Mouse (Mus musculus): ENCODE data around the gene Add3. TPM values are rescaled to one million over a fixed set of nuclear protein-coding genes. Genes with fewer than 3 reads are reported as not detected.

Add3 gene
- total and polyA plus RNA-seq, 3 experiments = 14.0 to 52.9 TPM; not detected in 1

DNA sequence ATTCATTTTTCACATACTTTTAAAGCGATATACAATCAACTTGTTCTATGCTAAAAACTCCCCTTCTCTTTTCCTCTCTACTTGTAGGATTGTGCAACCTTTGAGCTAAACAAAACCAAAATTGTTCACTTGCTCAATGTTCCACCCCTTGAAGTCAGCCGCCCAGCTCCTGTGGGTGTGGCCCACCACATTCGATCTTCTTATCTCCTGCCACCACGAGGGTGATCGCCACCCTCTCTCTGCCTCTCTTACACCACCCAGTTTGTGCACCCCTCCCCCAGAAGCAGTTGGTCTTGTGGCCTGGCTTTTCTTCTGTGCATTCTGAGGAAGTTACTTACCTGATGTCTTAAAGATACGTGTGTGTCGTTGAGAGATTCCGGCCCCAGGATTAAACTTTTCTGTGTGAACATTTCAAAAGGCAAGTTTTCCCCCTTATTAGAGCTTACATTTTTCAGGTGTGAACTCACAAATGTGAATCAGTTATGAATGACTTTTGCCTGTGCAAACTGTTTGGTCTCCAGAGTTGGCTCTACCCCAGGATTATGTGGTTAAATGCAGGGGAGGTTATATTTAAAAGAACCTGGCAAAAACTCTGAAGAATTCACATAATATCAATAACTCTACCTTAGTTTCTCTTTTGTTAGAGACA lies 45.4 kb downstream of the Add3 start (continued):
- TF ChIP-seq SMC3 (IDR thresholded peaks at IDR 0.05; ENCODE audit: low read depth, low read length) (peak; percentile 21; the same call in 1 of the 2 replicates), CHD1 (IDR thresholded peaks at IDR 0.05; ENCODE audit: low read depth, low read length) (0 out of 2 replicates have a peak, but pooled peaks have one; percentile 92), TAL1 (IDR thresholded peaks at IDR 0.05; ENCODE audit: low read length) (peak; percentile 93), TCF12 (IDR thresholded peaks at IDR 0.05; ENCODE audit: low read depth, low read length) (peak; percentile 95), ZKSCAN1 (IDR thresholded peaks at IDR 0.05; ENCODE audit: low read depth, low read length) (no peak), ZMIZ1 (IDR thresholded peaks at IDR 0.05; ENCODE audit: low read depth, low read length) (peak; percentile 83), NRF1 (IDR thresholded peaks at IDR 0.05; ENCODE audit: insufficient read depth, low read depth, low read length, poor library complexity, severe bottlenecking) (no peak), E2F4 (IDR thresholded peaks at IDR 0.05; ENCODE audit: borderline replicate concordance, low read depth, low read length) (no peak), USF2 (IDR thresholded peaks at IDR 0.05; ENCODE audit: borderline replicate concordance in 1 of 2, insufficient read depth in 1 of 2, low read depth in 1 of 2, low read length in 2 of 2) (no peak), NELFE (IDR thresholded peaks at IDR 0.05; ENCODE audit: low read depth, low read length) (no peak)

GRCm38 (mm10) chr19:53186456-53186855 lies 46.2 kb downstream of the Add3 start:
- Histone ChIP-seq H3K27ac (ENCODE audit: control insufficient read depth, low read depth, low read length) (peak overlapping the region; percentile 75), H3K9me3 (replicated peaks; ENCODE audit: insufficient read depth, low read length) (no peaks in the 10 kb centered on the region), H3K4me1 (ENCODE audit: control insufficient read depth in 1 of 2, insufficient read depth in 2 of 2, low read length in 2 of 2) (peaks cover 49 to 50% of the 10 kb centered on the region in 2 experiments), H3K9ac (ENCODE audit: control insufficient read depth, low read depth, low read length, poor library complexity, severe bottlenecking) (peak overlapping the region; percentile 56), H3K4me3 (ENCODE audit: control insufficient read depth in 1 of 2, insufficient read depth in 1 of 2, low read depth in 2 of 2, low read length in 2 of 2) (peak overlapping the region in 1 of 2 experiments; percentile 36; a peak in 2 of 4 replicates), H3K36me3 (ENCODE audit: control insufficient read depth in 1 of 2, insufficient read depth in 2 of 2, low read length in 2 of 2) (peaks cover 0 to 60% of the 10 kb centered on the region in 2 experiments; a peak in 2 of 4 replicates), H3K27me3 (ENCODE audit: control insufficient read depth in 1 of 2, insufficient read depth in 2 of 2, low read length in 2 of 2) (no peaks in the 10 kb centered on the region), H3K79me2 (ENCODE audit: control insufficient read depth, insufficient read depth, low read length, poor library complexity) (no peaks in the 10 kb centered on the region)
- TF ChIP-seq SIN3A (IDR thresholded peaks at IDR 0.05; ENCODE audit: low read length) = 0 out of 2 replicates have a peak, but pooled peaks have one; percentile 15
- no peak for TF ChIP-seq ELF1 (IDR thresholded peaks at IDR 0.05; ENCODE audit: low read depth, low read length)
- no peak for TF ChIP-seq ETS1 (IDR thresholded peaks at IDR 0.05; ENCODE audit: low read depth, low read length)
- TF ChIP-seq GATA1 (IDR thresholded peaks at IDR 0.05; ENCODE audit: low read depth, low read length) = no peak
- no peak for DNase-seq (ENCODE audit: low read depth, low spot score)

DNA sequence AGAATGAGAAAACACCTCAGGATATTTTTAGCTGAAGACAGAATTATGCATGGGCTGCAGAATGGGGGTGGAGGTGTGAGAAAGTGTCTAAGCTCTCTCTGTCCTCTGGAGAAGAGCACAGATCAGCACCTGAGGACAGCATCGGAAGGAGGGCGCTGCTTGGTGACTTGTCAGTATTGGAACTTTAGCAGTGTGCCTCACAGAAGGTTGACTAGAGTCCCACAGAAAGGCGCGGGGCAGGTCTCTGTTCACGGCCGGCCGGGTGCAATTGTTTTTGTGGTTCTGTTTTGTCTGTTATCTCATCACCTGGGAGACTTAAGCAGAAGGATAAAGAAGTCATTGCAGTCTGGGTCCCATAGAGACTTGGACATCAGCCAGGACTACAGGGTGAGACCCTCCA lies 47.3 kb downstream of the Add3 start:
- Histone ChIP-seq H3K4me1 (ENCODE audit: control insufficient read depth in 1 of 2, insufficient read depth in 2 of 2, low read length in 2 of 2) (peaks cover 58% of the 10 kb centered on the region in 2 experiments), H3K9ac (ENCODE audit: control insufficient read depth, low read depth, low read length, poor library complexity, severe bottlenecking) (peak overlapping the region; percentile 53), H3K27ac (ENCODE audit: control insufficient read depth, low read depth, low read length) (peak overlapping the region; percentile 58), H3K27me3 (ENCODE audit: control insufficient read depth in 1 of 2, insufficient read depth in 2 of 2, low read length in 2 of 2) (no peaks in the 10 kb centered on the region), H3K36me3 (ENCODE audit: control insufficient read depth in 1 of 2, insufficient read depth in 2 of 2, low read length in 2 of 2) (peaks cover 0 to 69% of the 10 kb centered on the region in 2 experiments; a peak in 2 of 4 replicates), H3K79me2 (ENCODE audit: control insufficient read depth, insufficient read depth, low read length, poor library complexity) (no peaks in the 10 kb centered on the region), H3K9me3 (replicated peaks; ENCODE audit: insufficient read depth, low read length) (no peaks in the 10 kb centered on the region), H3K4me3 (ENCODE audit: control insufficient read depth in 1 of 2, insufficient read depth in 1 of 2, low read depth in 2 of 2, low read length in 2 of 2) (0 out of 4 replicates have a peak overlapping the region, but pooled peaks have one; percentile 1 to 6)
- TF ChIP-seq MEF2A (IDR thresholded peaks at IDR 0.05; ENCODE audit: extremely low read depth, insufficient replicate concordance, low read depth, low read length, poor library complexity, severe bottlenecking) (no peak), TAL1 (IDR thresholded peaks at IDR 0.05; ENCODE audit: low read length) (peak; percentile 31), ETS1 (IDR thresholded peaks at IDR 0.05; ENCODE audit: low read depth, low read length) (peak; percentile 82), GATA1 (IDR thresholded peaks at IDR 0.05; ENCODE audit: low read depth, low read length) (peak; percentile 78), ELF1 (IDR thresholded peaks at IDR 0.05; ENCODE audit: low read depth, low read length) (no peak), MAX (IDR thresholded peaks at IDR 0.05; ENCODE audit: low read length) (no peak), SMC3 (IDR thresholded peaks at IDR 0.05; ENCODE audit: low read depth, low read length) (no peak), TCF12 (IDR thresholded peaks at IDR 0.05; ENCODE audit: low read depth, low read length) (peak; percentile 65; the same call in 1 of the 2 replicates), RCOR1 (IDR thresholded peaks at IDR 0.05; ENCODE audit: low read depth, low read length) (0 out of 2 replicates have a peak, but pooled peaks have one; percentile 12), MXI1 (IDR thresholded peaks at IDR 0.05; ENCODE audit: low read depth, low read length) (peak; percentile 33; the same call in 1 of the 2 replicates), EP300 (IDR thresholded peaks at IDR 0.05; ENCODE audit: low read depth in 1 of 2, low read length in 2 of 2) (peak; percentile 56 to 77; a peak in 3 of 4 replicates), KAT2A (conservative IDR thresholded peaks at IDR 0.05; ENCODE audit: low read depth, low read length) (no peak), SIN3A (IDR thresholded peaks at IDR 0.05; ENCODE audit: low read length) (peak; percentile 31; the same call in 1 of the 2 replicates)
- DNase-seq (ENCODE audit: low read depth, low spot score) = peak; percentile 69
